In the genomic region with DNA sequence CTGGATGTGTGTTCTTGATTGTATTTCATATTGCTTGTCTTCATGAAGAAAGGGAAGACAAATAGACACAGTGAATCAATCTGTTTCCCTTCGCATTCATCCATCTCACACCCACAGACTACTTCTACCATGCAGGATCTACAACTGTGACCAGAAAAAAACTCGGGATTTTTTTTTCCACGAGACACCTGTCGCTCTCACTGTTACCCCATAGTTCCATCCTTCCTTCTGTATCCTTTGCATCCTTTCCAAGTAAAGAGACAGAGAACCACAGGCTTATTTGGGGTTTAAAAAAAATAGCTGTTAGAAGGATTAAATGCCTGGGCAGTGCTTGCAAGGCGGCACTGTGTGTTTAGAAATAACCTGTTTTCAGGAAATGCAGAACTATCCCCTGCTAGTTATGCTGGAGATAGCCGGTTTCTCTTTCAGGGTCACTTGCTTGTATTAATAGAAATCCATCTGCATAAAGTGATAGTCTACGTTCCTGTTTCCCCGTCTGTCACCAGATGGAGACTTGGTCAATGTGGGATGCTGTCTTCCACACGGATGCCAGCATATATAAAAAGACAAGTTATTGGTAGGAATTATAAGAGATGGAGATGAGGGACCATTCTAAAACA, we compare ENCODE assay signal across 15 mouse cellular contexts.
DNase-seq lines count a peak whose midpoint lies in the region; ATAC-seq lines count a peak whose summit lies in the region.
"Had no signal": no experiment of that assay in that cellular context is flagged by ENCODE, and none has a peak within 500 bp of the region (broad histone marks: within the 10 kb centered on the region; RNA-seq: fewer than 3 reads in every experiment).

No protein-coding gene starts in this region.

- no peak for DNase-seq in frontal cortex, postnatal 14 days (ENCODE audit: low spot score in 2 of 2)
- DNase-seq in layer of hippocampus, adult 9-11 months = peak; percentile 26
- DNase-seq in layer of hippocampus, adult 9-10 months (ENCODE audit: low spot score) = no peak
- DNase-seq in right cerebral cortex, adult 18-20 months = peak; percentile 23
- DNase-seq in right cerebral cortex, postnatal 25 days = no peak
- DNase-seq in right cerebral cortex, postnatal 36 days (ENCODE audit: low spot score in 2 of 2) = peak; percentile 3 to 18
- no peak for DNase-seq in lung, postnatal 14 days
- DNase-seq: adrenal gland, postnatal 10 days; cerebellum, adult 11-12 months; cerebellum, adult 9-10 months; cerebellum, postnatal 25 days; gastrocnemius, postnatal 14 days; heart, adult 2 months had no signal

- ATAC-seq in frontal cortex, adult (ENCODE audit: low TSS enrichment) = peak; percentile 70
- ATAC-seq: forebrain, embryonic 16.5 days had no signal

Comparison
In these comparisons a context has a peak if more than half of its experiments do, and no peak if none do; other contexts are left out.
1. DNase-seq: peak in layer of hippocampus, adult 9-11 months (single experiment), right cerebral cortex, adult 18-20 months (single experiment) and right cerebral cortex, postnatal 36 days (2 of 2); none in frontal cortex, postnatal 14 days (0 of 2), layer of hippocampus, adult 9-10 months (single experiment), right cerebral cortex, postnatal 25 days (single experiment) and lung, postnatal 14 days (single experiment).